Mouse (Mus musculus): ENCODE results near the gene Cox14.

The Cox14 gene

DNA sequence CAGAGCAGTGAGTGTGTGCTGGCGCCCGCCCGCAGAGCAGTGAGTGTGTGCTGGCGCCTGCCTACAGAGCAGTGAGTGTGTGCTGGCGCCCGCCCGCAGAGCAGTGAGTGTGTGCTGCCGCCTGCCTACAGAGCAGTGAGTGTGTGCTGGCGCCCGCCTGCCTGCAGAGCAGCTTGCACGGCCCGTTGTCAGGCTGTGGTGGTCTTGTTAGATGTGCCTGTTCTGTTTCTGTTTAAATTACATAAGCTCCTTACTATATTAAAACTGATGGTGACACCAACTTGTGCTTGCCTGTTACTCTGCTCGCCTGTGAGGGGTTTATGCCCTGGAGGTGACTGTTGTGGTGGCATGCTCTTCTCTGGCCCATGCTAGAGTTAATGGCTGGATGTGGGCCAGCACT, 17.2 kb upstream of the Cox14 start:
- no peak for DNase-seq (ENCODE audit: low spot score)

DNA sequence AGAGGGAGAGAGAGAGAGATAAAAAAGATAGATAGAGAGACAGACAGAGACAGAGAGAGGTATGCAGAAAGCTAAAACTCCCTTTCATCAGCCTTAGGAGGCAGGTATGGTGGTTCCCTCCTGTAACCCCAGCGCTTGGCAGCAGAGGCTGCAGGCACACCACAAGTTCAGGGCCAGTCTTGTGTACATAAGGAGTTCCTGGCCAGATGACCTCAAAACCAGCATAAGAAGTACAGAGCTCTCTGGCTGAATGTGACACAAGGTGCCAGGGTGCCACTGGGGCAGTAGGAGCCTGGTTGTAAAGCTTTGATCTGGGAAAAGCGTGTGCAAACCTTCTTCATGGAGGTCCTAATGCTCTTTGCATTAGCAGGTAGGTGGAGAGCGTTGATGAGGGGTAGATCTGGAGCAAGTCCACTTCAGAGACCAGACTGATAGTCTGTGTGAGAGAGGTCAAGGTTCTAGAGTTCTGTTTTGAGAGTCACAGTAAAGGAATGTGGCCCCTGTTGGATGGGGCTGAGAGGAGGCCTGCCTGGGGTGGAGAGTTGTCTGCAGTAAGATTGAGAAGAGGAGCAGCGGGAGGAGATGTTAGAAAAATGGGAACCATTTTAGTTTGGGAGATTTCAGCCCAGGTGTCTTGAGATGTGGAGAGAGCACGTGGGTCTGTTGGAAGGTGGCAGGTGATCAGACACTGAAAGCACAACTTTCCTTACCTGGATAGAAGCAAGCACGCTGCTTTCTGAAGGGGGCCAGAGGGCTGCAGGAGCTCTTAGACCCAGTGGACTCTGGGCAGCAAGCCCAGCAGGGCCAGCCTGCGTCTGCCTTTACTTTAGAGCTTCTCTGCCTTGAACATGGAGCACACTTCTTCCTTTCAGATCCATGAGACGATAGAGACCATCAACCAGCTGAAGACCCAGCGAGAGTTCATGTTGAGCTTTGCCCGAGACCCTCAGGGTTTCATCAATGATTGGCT, 14.9 kb upstream of the Cox14 start:
- DNase-seq (ENCODE audit: low spot score), result no peak

DNA sequence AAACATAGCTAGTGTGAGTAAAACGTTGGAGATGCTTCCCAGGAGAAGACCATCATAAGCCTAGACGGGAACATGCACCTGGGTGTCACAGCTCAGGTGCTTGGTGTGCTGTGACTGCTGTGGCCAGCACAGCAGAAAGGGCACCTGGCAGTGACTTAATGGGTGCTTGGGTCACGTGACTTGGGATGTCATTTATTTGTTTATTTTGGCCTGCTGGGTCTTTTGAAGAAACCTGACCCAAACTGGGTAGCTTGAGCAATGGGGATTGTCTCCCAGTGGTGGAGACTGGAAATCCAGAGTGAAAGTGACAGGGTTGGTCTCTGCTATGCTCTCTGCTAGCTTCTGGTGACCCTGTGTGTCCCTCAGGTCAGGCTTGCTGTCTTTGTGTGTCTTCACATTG, 13.9 kb upstream of the Cox14 start:
- DNase-seq (ENCODE audit: low spot score), result no peak

DNA sequence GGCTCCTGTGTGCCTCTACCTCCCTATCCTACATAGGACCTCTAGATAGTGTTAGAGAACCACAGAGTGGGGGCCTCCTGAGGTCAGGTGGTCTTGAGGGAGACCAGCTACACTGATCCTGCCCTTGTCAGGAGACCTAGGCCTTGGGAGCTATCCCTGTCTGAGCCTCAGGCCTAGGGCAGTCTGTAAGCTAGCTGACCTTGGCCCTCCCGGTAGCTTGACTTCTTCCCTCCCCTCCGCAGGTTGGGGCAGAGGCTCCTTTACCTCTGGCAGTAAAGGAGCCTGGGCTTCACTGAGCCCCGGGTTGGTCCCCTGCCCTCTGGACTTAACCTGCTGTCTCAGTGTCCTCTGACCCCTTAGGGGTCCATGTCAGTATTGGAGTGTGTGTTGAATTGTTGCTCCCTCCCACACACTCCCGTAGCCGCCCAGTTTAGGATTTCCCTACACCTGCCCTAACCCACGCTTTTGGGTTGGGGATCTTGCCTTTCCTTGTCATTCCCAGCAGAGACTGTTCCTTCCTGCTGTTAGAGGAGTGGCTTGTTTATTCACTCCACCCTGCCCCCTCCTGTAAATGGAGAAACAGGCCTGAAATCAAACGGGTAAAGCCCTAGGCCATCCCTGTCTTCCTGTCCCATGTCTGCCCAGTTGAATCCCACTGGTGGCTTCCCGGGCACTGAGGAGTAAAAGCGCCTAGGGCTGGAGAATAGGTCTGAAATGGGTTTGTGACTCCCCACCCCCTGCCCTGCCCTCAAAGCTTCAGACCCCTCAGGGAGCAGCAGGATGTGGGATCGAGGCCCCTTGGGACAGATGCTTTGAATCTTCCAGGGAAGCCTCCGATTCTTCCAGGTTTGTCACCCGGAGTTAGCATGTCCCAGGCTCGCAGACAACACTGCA, 12.5 kb upstream of the Cox14 start:
- no peak for DNase-seq (ENCODE audit: low spot score)

- DNase-seq (ENCODE audit: low spot score), result no peak
Observed at GRCm38 (mm10) chr15:99713569-99713968, 11.8 kb upstream of the Cox14 start.

GRCm38 (mm10) chr15:99714206-99714605, 11.2 kb upstream of the Cox14 start:
- no peak for DNase-seq (ENCODE audit: low spot score)

- peak; percentile 90 for DNase-seq (ENCODE audit: low spot score)
Observed at GRCm38 (mm10) chr15:99714858-99715257, 10.6 kb upstream of the Cox14 start.

- DNase-seq (ENCODE audit: low spot score), result no peak
Observed at GRCm38 (mm10) chr15:99715361-99715865, 10.0 kb upstream of the Cox14 start.

- DNase-seq (ENCODE audit: low spot score), result no peak
Observed at GRCm38 (mm10) chr15:99715982-99716746, 9.3 kb upstream of the Cox14 start.

GRCm38 (mm10) chr15:99716814-99717213, 8.6 kb upstream of the Cox14 start:
- DNase-seq (ENCODE audit: low spot score), result no peak

GRCm38 (mm10) chr15:99717386-99718334, 7.8 kb upstream of the Cox14 start, which contains the start of gene Gpd1:
Gene Gpd1, plus strand, starts transcription at chr15:99717515.
- DNase-seq (ENCODE audit: low spot score), result no peak

DNA sequence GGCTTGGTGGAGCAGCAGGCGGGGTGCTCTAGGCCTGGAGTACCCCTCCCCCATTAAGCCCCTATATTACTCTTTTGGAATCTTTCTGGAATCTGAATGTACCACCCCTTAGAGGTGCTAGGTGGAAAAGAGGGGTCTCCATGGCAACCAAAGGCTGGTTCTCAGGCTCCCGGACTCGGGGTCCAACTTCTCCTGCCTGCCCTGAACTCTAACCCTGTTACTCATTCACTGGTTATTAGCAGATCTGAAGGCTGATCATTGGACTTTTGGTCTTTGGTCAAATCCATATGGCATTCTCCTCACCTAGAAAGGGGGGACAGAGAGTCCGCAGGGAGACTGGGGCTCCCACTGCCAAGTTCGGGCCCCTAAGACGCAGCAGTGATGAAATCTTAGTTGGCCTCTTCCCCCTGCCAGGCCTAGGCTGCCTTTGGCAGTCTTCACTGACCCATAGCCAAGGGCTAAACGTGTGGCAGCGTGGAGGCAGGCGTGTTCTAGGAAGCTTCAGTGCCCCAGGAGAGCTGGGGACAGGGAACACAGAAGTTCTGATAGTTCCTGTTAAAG, 6.9 kb upstream of the Cox14 start:
- no peak for DNase-seq (ENCODE audit: low spot score)

GRCm38 (mm10) chr15:99719865-99720264, 5.6 kb upstream of the Cox14 start:
- no peak for DNase-seq (ENCODE audit: low spot score)

- DNase-seq (ENCODE audit: low spot score), result no peak
Observed at GRCm38 (mm10) chr15:99721921-99722743, 3.3 kb upstream of the Cox14 start.

DNA sequence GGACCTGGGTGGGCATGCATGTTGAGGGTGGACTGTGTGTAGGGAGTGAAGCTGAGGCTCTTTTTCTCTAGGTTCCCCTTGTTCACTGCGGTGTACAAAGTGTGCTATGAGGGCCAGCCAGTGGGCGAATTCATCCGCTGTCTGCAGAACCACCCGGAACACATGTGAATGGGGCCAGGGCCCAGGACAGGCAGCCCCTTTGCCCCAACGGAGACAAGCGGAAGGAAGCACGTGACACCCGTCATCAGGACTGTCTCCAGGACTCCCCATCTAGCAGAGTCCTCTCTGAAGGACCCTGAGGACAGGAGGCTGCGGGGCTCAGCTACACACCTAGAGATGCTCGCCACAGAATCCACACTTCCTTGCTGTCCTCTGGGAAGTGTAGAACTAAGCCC, 2.3 kb upstream of the Cox14 start:
- no peak for DNase-seq (ENCODE audit: low spot score)

DNA sequence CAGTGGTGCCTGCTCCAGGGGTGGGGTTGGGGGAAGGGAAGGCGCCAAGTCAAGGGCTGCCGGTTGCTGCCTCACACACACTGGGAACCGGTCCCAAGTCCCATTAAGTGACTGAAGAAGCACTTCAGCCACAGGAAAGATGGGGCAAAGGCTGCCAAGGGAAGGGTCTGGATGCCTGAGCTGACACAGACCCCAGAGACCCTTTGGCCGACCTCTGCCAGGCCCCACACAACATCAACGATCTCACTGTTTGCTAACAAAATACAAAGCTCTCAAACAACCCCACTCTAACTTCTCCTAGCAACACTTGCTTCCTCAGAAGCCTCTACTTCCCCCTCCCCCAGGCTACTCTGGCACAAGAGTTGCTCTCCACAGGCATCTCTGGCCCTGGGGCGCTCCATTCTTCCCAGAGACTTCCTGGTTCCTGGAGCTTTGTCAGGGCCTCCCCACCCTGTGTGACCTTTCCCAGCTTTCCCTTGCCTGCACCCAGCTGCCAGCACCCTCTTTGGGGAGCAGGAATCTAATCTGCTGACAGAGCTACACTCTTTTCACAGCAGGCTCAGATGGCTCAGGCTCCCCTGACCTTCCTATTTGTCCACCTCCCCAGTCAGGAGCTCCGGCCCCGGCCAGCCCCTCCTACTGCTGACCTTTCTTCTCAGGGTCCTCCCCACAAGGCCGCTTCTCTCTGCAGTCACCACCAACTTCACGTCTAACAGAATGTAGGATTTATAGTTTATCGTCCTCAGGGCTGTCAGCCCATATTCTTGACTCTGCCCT, 1.7 kb upstream of the Cox14 start:
- DNase-seq (ENCODE audit: low spot score), result no peak

DNA sequence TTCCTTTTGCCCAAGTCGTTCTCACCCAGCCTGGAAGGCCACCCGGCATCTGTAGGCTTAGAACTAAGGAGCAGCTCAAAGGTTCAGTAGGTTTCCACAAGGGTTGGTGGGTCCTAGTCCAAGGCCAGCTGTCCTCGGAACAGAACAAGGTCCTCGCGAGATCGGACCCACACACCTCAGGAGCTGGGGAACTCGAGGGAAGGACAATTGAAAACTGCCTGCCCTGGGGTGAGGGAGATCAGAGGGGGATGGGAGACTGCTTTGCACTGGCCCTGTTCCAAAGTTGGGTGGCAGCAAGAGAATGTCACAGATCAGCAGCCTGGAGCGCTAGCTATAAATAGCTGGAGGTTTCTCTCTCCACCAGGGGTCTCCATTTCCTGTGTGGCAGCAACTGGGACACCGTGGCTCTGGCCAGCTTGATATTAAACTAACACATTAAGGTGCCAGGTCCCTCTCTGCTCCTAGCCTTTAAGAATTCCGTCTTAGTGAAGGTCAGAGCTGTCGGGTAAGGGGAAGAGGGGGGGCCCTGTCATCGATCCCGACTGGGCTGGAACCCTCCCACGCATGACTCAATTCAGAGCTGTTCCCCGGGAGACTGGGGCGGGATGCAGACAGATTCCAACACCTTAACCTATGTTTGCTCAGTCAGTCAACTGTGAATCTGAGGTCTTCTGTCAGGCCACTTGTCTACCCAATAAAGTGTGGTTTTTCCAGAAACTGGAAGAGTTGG, 961 bp upstream of the Cox14 start:
- DNase-seq (ENCODE audit: low spot score), result peak; percentile 88

DNA sequence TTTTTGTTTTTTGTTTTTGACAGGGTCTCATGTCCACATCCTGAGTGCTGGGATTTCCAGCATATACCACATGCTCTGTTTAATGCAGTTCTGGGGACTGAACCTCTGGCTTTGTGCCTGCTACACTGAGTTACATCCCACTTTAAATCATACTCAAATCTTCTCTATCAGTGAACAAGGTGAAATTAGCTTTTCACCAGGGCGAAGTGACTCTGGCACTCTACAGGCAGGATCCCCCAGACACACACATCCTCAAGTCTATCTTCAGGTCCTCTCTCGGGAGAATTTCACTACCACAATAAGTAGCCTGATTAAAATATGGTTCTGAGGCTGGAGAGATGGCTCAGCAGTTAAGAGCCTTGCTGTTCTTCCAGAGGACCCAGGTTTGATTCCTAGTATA, 1.1 kb downstream of the Cox14 start:
- no peak for DNase-seq (ENCODE audit: low spot score)

Measured in retina, embryonic 14.5 days (tissue).